Mouse (Mus musculus) C2C12 (cell line): ENCODE results near the gene Trove2.
"Not testable (repeated sequence)": the region's sequence is repeated elsewhere in the genome, so short reads cannot be mapped to it uniquely, and the experiment has no call there.

Source experiments
- CTCF ChIP-seq: IDR thresholded peaks from one replicate; pipeline ENCODE4 v1.5.1; 2011; ENCODE audit not compliant: control insufficient read depth, insufficient read depth, insufficient read length
- USF1 ChIP-seq: IDR thresholded peaks from one replicate; pipeline ENCODE4 v1.6.1; 2011; ENCODE audit warnings: low read depth, mild to moderate bottlenecking, control low read depth, moderate library complexity

DNA sequence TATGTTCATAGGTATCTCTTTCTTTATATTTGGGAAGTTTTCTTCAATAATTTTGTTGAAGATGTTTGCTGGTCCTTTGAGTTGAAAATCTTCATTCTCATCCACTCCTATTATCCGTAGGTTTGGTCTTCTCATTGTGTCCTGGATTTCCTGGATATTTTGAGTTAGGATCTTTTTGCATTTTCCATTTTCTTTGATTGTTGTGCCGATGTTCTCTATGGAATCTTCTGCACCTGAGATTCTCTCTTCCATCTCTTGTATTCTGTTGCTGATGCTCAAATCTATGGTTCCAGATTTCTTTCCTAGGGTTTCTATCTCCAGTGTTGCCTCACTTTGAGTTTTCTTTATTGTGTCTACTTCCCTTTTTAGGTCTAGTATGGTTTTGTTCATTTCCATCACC lies 60.8 kb downstream of the Trove2 start, which contains the start of gene Glrx2:
- not testable (repeated sequence) for TF ChIP-seq CTCF, USF1
